Mouse (Mus musculus) brain, embryonic 14.5 days (tissue): Measurements from ENCODE around the gene C130079G13Rik. TPM values are rescaled to one million over a fixed set of nuclear protein-coding genes. Genes with fewer than 3 reads are reported as not detected.
"Not testable (repeated sequence)": the region's sequence is repeated elsewhere in the genome, so short reads cannot be mapped to it uniquely, and the experiment has no call there.

ENCODE experiments used
- DNase-seq: peaks from one replicate; pipeline ENCODE4 v3.0.0-alpha.2; 2011; ENCODE audit warnings: low read depth
- CTCF ChIP-seq: fragments of 200-500 bp; IDR thresholded peaks from 2 replicates; pipeline ENCODE4 v1.5.1; 2012; ENCODE audit warnings: inconsistent platforms, mild to moderate bottlenecking, moderate library complexity, borderline replicate concordance; ENCODE audit not compliant: insufficient read depth, insufficient read length; ENCODE audit errors: extremely low read depth
- POLR2A ChIP-seq: fragments of 200-500 bp; IDR thresholded peaks from 2 replicates; pipeline ENCODE4 v1.6.1; 2012; ENCODE audit warnings: mild to moderate bottlenecking, inconsistent platforms, borderline replicate concordance; ENCODE audit not compliant: poor library complexity, insufficient read depth, insufficient read length, severe bottlenecking; ENCODE audit errors: extremely low read depth
- polyA plus RNA-seq: library from polyadenylated mRNA; depleted of rRNA; stranded (reverse); fragments of >200 nt; gene quantifications from 2 replicates; pipeline ENCODE4 v1.2.3, GENCODE M21; 2012; rRNA removed

C130079G13Rik gene
- not detected in 2 replicates for polyA plus RNA-seq

DNA sequence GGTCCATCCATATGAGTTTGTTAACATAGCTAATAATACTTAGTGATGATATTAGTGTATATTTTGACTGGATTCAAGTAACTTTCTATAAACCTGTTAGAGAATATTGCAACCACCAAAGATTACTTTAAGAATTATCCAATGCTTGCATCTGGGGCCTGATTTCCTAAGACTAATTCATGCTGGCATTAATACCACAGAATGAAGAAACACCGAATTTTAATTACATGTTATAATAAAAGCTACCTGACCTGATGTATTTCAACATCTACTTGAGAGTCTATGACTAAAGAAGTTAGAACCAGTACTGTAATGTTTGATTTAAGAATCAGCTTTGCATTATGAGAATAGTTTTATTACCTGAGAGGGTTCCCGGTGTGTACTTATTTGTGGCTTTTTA, at the start of gene C130079G13Rik:
Gene C130079G13Rik (plus strand): TSS at position 301 of the 400 bp plus-strand sequence.
- no peak for DNase-seq
- no peak for TF ChIP-seq CTCF
- TF ChIP-seq POLR2A = no peak

DNA sequence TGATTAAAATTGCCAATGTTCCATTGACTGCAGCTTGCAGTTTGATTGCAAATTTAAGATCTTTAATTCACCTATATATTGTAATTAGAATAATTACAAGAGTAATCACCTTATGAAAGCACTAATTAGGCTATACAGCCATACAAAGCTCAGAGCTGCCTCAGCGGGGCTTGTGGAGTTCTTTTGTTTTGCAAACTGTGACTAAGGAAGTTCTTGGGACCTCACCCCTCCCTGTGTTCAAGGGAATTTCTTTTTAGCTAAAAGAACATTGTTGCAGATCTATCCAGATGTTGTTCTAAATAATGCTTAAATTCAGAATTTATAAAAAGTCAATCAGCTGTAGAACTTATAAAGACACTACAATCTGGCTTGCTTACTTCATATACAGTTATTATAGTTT, 47.4 kb upstream of the C130079G13Rik start:
- DNase-seq = not testable (repeated sequence)

DNA sequence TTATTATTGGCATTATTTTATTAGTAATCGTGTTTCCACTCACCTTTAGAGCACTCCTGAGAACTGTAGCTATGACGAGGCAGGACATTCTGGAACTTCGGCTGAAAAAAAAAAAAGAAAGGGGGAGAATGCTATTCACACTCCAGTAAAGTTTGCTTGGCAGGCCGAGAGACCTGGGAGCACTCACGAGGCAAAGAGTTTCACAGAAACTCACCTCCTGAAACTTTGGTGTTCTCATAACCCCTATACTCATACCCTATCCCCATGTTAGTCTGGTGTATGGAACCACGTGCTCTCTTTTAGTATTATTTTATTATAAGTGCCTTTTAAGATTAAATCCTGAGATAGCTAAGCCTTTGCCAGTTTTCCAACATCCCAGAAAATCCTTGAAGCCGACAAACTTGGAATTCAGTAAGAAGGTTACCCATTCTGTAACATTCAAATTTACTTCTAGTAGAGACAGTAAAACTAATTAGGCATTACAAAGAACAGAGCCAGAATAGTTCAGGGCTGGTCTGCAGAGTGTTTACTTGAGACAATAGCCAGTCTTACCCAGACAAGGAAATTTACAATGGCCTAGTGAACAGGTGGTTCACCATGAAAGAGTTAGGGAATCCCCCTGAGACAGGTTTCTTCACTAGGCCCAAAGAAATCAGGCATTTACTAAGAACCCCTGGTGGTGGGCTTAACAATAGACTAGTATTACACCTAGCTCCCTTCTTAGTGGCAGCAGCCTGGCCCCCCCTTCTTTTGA, 45.0 kb upstream of the C130079G13Rik start:
- DNase-seq = not testable (repeated sequence)

DNA sequence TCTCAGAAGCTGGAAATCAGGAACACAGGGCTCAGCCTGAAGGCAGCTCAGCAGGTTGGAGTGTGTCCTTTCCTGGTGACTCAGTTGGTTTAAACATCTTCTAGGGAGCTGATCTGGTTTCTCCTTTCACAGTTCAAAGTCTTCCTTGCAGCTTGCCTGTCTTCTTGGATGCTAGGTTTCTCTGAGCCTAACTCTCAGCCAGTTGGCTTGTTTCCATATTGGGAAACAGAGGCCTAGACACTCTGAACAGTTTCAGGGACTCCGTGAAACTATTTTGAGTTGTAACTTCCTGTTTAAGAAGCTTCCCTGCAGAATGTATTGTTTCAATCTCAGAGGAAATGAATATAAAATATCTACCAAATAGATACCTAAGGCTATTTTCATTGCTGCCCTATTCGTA, 31.7 kb upstream of the C130079G13Rik start:
- no peak for DNase-seq
- TF ChIP-seq CTCF = no peak
- TF ChIP-seq POLR2A = no peak

DNA sequence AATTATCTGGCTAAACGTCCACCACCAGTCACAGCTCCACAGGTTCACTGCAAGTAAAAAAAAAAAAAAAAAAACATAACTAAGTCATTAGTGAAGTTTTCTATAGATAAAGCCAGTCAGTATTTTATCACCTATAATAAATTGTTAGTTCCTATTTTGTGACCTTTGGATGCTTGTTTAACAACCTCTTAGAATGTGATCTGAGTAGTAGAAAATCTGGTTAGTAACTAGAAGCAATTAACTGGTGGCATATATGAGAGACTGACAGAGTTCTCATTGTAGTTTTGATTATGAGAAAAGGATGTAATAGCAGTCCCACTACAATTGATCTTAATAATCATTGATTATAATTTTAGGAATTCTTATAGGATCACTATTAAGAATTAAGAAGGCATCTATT, 9.6 kb downstream of the C130079G13Rik start:
- TF ChIP-seq POLR2A = no peak
- TF ChIP-seq CTCF = no peak
- DNase-seq = no peak

DNA sequence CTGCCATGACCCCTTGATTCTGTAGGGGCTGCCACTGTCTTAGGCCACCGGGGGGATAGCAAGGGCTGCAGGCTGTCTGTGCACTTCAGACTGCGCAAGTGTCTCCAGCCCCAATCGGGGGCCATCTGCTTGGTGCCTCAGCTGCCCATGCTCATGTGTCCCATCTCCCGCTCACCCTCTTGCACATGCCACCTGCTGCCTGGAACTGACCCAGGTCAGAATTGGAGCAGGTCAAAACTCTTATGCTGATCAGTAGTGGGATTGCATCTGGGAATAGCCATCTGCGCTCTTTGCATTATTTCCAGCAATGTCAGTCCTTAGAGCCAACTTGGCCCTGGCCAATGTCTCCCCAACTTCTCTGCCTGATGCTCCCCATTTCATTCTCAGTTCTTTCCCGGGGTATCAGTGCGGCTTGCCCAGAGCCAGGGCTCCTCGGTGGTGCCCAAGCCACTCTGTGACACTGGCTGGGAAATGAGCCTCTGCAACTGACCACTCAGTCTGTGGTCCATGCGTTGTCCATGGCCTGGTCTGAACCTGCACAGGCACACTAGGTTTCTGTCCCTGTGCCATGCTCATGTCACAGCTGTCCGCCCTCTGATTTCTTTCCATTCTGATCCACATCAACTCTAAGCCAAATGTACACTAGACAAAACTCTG, 22.4 kb downstream of the C130079G13Rik start:
- TF ChIP-seq POLR2A (no peak), CTCF (no peak)
- DNase-seq = no peak

DNA sequence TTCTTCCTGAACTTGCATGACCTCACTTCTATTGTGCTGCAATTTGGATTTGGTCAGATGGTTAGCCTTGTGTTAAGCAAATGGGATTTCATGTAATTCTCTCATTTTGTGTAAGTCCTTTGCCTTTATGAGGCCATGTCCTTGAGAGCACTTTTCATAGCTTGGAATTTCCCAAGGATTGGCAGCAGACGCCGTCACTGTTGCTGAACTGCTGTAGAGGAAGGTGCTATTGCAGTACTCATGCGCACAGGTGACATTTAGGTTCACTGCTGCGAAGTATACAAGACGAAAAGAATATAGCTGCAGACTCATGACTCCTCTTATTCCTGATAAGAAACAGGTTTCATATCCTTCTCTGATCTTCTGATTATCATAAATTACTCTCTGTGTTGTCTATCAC, 45.9 kb downstream of the C130079G13Rik start:
- no peak for DNase-seq
- TF ChIP-seq CTCF (no peak), POLR2A (no peak)

DNA sequence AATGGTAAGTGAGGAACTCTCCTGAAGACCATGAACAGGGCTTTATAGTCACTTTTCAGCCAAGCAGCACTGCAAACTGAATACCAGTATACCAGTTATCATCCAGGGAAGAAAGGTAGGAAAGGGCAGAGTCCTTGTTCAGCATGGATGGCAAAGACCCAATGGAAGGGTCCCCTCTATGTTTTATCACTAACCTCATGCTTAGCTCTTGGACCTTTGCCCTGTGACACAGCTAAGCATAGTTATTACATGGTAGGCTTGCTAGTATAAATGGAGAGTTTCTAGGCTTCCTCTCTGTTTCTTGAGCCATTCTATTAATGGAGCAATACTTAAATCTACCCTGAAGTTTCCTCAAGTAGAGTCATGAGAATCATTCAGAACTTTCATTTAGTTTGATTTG, 49.6 kb downstream of the C130079G13Rik start:
- no peak for DNase-seq
- TF ChIP-seq CTCF = no peak
- no peak for TF ChIP-seq POLR2A

Other genes starting within 250 kb of the C130079G13Rik start
- not detected in 2 replicates for gene Gm5538, start 195.4 kb upstream of the C130079G13Rik start, polyA plus RNA-seq
- gene Gm8298, start 64.2 kb upstream of the C130079G13Rik start, polyA plus RNA-seq = not detected in 2 replicates
- gene Aadacl2, start 81.5 kb downstream of the C130079G13Rik start, polyA plus RNA-seq = 0.11 TPM in 1 of 2 replicates, not detected in the other
- gene Aadac, start 100.5 kb downstream of the C130079G13Rik start, polyA plus RNA-seq = 0.18 TPM in 1 of 2 replicates, not detected in the other
- gene Sucnr1, start 156.7 kb downstream of the C130079G13Rik start, polyA plus RNA-seq = 0.05 TPM in 1 of 2 replicates, not detected in the other